Mouse (Mus musculus) forebrain, embryonic 15.5 days (tissue): ENCODE results near the gene Sox11. TPM values are rescaled to one million over a fixed set of nuclear protein-coding genes. Genes with fewer than 3 reads are reported as not detected.

Experiments
- ATAC-seq: fragments of 200-750 bp; cut with Nextera tagmentation; replicated peaks from 2 replicates; pipeline ENCODE4 v1.8.0; 2017; ENCODE audit warnings: mild to moderate bottlenecking, moderate TSS enrichment, moderate library complexity
- H3K27ac ChIP-seq: fragments of 300-500 bp; sonication (generic); replicated peaks from 2 replicates; pipeline ENCODE4 v1.5.1; 2015; ENCODE audit warnings: mild to moderate bottlenecking, inconsistent platforms
- H3K27me3 ChIP-seq: fragments of 300-500 bp; sonication (generic); 2 replicates; pipeline ENCODE4 v1.6.1; 2015; ENCODE audit warnings: inconsistent platforms
- H3K36me3 ChIP-seq: fragments of 300-500 bp; sonication (generic); 2 replicates; pipeline ENCODE4 v1.6.1; 2015; ENCODE audit warnings: mild to moderate bottlenecking, inconsistent platforms
- H3K4me1 ChIP-seq: fragments of 300-500 bp; sonication (generic); 2 replicates; pipeline ENCODE4 v1.6.1; 2015; ENCODE audit warnings: inconsistent platforms
- H3K4me2 ChIP-seq: fragments of 300-500 bp; sonication (generic); replicated peaks from 2 replicates; pipeline ENCODE4 v1.6.1; 2015; ENCODE audit warnings: mild to moderate bottlenecking, inconsistent platforms
- H3K4me3 ChIP-seq: fragments of 300-500 bp; sonication (generic); 2 replicates; pipeline ENCODE4 v1.5.1; 2015; ENCODE audit warnings: mild to moderate bottlenecking, inconsistent platforms
- H3K9ac ChIP-seq: fragments of 300-500 bp; sonication (generic); replicated peaks from 2 replicates; pipeline ENCODE4 v1.6.1; 2015; ENCODE audit warnings: mild to moderate bottlenecking, inconsistent platforms
- H3K9me3 ChIP-seq: fragments of 300-500 bp; sonication (generic); 2 replicates; pipeline ENCODE4 v1.6.1; 2016; ENCODE audit warnings: inconsistent platforms
- WGBS: fragments of 180-500 bp; shearing (Covaris S2); methylation state at CpG from one replicate; pipeline ENCODE4 v1.1.7; 2015; ENCODE audit warnings: mixed read lengths; 5-methylcytosine and 5-hydroxymethylcytosine counted together
- polyA plus RNA-seq: library from polyadenylated mRNA; unstranded; fragments of >200 nt; fragmentation: Nextera tagmentation; extraction: Ambion mirVana; gene quantifications from 2 replicates; pipeline ENCODE4 v1.2.1, GENCODE M21; 2015

The Sox11 gene
- polyA plus RNA-seq, 1 experiment from 2014 or later, result 1,056 TPM

GRCm38 (mm10) chr12:27323423-27323822, 19.0 kb downstream of the Sox11 start:
- ATAC-seq, result no peak
- no peak overlapping the region for H3K9ac ChIP-seq
- H3K9me3 ChIP-seq, result no peaks in the 10 kb centered on the region
- no peak overlapping the region for H3K4me2 ChIP-seq
- H3K4me3 ChIP-seq, result no peak overlapping the region
- H3K4me1 ChIP-seq, result no peaks in the 10 kb centered on the region
- no peaks in the 10 kb centered on the region for H3K27me3 ChIP-seq
- no peak overlapping the region for H3K27ac ChIP-seq
- no peaks in the 10 kb centered on the region for H3K36me3 ChIP-seq
- WGBS, result 44% methylated on average over 1 of the region's 1 CpGs

- H3K9ac ChIP-seq, result no peak overlapping the region
- no peak overlapping the region for H3K27ac ChIP-seq
- H3K9me3 ChIP-seq, result no peaks in the 10 kb centered on the region
- H3K4me3 ChIP-seq, result no peak overlapping the region
- H3K4me2 ChIP-seq, result no peak overlapping the region
- no peak for ATAC-seq
- H3K4me1 ChIP-seq, result no peaks in the 10 kb centered on the region
- H3K27me3 ChIP-seq, result no peaks in the 10 kb centered on the region
- no peaks in the 10 kb centered on the region for H3K36me3 ChIP-seq
Measured at GRCm38 (mm10) chr12:27320705-27321104, 21.7 kb downstream of the Sox11 start.

- no peak overlapping the region for H3K4me2 ChIP-seq
- ATAC-seq, result no peak
- H3K36me3 ChIP-seq, result no peaks in the 10 kb centered on the region
- 71% methylated on average over 8 of the region's 8 CpGs for WGBS
- H3K27me3 ChIP-seq, result no peaks in the 10 kb centered on the region
- no peaks in the 10 kb centered on the region for H3K9me3 ChIP-seq
- no peak overlapping the region for H3K4me3 ChIP-seq
- no peak overlapping the region for H3K27ac ChIP-seq
- peaks cover 16% of the 10 kb centered on the region for H3K4me1 ChIP-seq
- no peak overlapping the region for H3K9ac ChIP-seq
Measured at GRCm38 (mm10) chr12:27312985-27313384, 29.4 kb downstream of the Sox11 start.

DNA sequence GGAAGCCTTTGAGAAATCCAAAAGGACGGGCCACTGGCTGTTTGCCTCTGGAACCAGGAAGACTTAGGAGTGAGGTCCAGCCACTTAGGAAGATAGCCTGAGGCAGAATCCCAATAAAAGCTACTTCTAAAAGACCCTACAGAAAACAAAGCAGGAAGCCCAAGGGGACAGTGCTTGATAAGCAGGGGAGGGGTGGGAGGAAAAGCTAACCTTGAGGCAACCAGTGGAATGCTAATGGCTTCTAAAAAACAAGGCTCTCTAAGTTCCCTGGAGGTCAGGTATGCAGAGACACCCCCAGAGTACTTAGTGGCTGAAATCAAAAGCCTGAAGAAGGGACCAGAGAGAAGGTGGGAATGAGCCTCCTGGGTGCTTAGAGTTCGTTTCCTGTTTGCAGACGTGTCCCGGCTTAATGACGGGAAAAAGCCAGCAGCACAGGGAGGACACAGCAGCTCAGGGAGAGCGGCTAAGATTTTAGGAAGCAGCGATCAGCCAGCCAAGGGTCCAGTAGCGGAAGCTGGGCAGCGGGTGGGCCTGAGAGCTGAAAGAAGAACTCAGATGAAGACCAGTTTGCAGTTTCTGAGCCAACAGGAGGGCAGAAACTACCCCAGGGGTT, 30.4 kb downstream of the Sox11 start:
- WGBS, result 21% methylated on average over 9 of the region's 9 CpGs
- no peak overlapping the region for H3K4me2 ChIP-seq

GRCm38 (mm10) chr12:27311316-27311832, 31.0 kb downstream of the Sox11 start:
- Histone ChIP-seq H3K36me3 (no peaks in the 10 kb centered on the region), H3K9me3 (no peaks in the 10 kb centered on the region), H3K27ac (no peak overlapping the region), H3K9ac (no peak overlapping the region), H3K27me3 (no peaks in the 10 kb centered on the region), H3K4me3 (no peak overlapping the region), H3K4me2 (no peak overlapping the region), H3K4me1 (peaks cover 16% of the 10 kb centered on the region)
- ATAC-seq, result no peak
- WGBS, result 40% methylated on average over 5 of the region's 5 CpGs

More for the DNA sequence above, 30.4 kb downstream of the Sox11 start:
- no peaks in the 10 kb centered on the region for H3K36me3 ChIP-seq
- no peak overlapping the region for H3K4me3 ChIP-seq
- H3K9me3 ChIP-seq, result no peaks in the 10 kb centered on the region
- no peaks in the 10 kb centered on the region for H3K27me3 ChIP-seq
- H3K9ac ChIP-seq, result no peak overlapping the region
- ATAC-seq, result no peak
- H3K27ac ChIP-seq, result no peak overlapping the region
- H3K4me1 ChIP-seq, result peaks cover 16% of the 10 kb centered on the region

- Histone ChIP-seq H3K4me3 (no peak overlapping the region), H3K4me2 (no peak overlapping the region), H3K27me3 (no peaks in the 10 kb centered on the region), H3K9ac (no peak overlapping the region), H3K27ac (no peak overlapping the region), H3K4me1 (peaks cover 16% of the 10 kb centered on the region), H3K9me3 (no peaks in the 10 kb centered on the region), H3K36me3 (no peaks in the 10 kb centered on the region)
- WGBS, result 84% methylated on average over 13 of the region's 13 CpGs
- no peak for ATAC-seq
Measured at GRCm38 (mm10) chr12:27310703-27311102, 31.7 kb downstream of the Sox11 start.

DNA sequence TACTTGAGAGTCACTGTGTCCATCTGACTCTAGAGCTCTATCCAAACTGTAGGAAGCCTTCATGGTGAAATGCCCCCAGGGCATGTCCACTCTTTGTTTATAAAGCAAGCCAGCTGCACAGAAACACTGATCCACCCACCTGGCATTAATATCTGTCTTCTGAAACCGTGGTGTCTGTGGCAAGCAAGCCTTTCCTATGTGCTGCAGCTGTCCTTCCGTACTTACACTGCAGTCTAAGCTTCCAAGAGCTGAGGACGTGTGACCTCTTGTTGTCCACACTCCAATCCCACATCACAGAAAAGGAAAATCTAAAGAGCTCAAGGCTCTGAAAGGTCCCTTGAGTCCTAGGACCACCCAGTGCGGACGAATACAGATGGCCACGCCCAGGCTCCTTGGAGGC, 32.4 kb downstream of the Sox11 start:
- Histone ChIP-seq H3K4me3 (no peak overlapping the region), H3K9ac (no peak overlapping the region), H3K4me1 (peaks cover 16% of the 10 kb centered on the region), H3K27me3 (no peaks in the 10 kb centered on the region), H3K27ac (no peak overlapping the region), H3K4me2 (no peak overlapping the region), H3K36me3 (no peaks in the 10 kb centered on the region), H3K9me3 (no peaks in the 10 kb centered on the region)
- 84% methylated on average over 6 of the region's 6 CpGs for WGBS
- no peak for ATAC-seq

DNA sequence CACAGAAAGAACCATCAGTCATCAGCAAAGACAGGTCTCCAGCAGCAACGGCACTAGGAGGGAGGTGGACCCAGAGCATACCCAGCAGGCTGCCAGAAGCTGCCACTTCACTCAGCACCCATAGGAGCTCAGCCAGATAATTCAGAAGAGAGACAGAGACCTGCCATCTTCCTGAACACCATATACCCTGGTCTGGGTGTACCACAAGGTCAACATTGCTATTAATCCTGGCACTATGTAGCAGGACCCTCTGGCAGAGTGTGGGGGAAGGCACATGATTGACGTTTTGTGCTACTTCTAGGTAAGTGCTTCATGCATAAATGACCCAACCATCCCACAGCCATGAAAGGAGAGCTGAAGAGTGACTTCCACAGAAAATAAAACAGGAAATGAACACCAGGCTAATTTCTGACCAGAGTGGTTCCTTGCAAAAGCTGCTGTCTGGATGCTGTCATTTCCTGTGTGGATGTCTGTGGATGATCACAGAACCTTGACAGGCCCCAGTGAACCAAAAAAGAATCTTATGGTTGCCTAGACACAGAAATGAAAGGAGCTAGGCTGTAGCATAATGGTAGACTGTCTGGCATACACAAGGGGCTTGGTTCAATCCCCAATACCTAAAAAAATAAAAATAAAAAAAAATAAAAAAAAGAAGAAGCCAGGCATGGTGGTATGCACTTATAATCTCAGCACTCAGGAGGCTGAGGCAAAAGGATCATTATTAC, 37.5 kb downstream of the Sox11 start:
- Histone ChIP-seq H3K27ac (no peak overlapping the region), H3K36me3 (no peaks in the 10 kb centered on the region), H3K4me2 (no peak overlapping the region), H3K27me3 (no peaks in the 10 kb centered on the region), H3K4me1 (no peaks in the 10 kb centered on the region), H3K9me3 (no peaks in the 10 kb centered on the region), H3K9ac (no peak overlapping the region), H3K4me3 (no peak overlapping the region)
- ATAC-seq, result no peak
- WGBS, result 59% methylated on average over 2 of the region's 2 CpGs

- no peak overlapping the region for H3K4me3 ChIP-seq
- ATAC-seq, result no peak
- 79% methylated on average over 6 of the region's 6 CpGs for WGBS
Measured at GRCm38 (mm10) chr12:27303190-27303589, 39.2 kb downstream of the Sox11 start.

GRCm38 (mm10) chr12:27298721-27299120, 43.7 kb downstream of the Sox11 start:
- Histone ChIP-seq H3K4me2 (no peak overlapping the region), H3K36me3 (no peaks in the 10 kb centered on the region), H3K27me3 (no peaks in the 10 kb centered on the region), H3K4me3 (no peak overlapping the region), H3K27ac (peak overlapping the region; percentile 52), H3K9me3 (no peaks in the 10 kb centered on the region), H3K4me1 (peaks cover 5% of the 10 kb centered on the region), H3K9ac (no peak overlapping the region)
- 35% methylated on average over 3 of the region's 3 CpGs for WGBS
- ATAC-seq, result peak; percentile 53

More at GRCm38 (mm10) chr12:27303190-27303589, 39.2 kb downstream of the Sox11 start:
- Histone ChIP-seq H3K9ac (no peak overlapping the region), H3K9me3 (no peaks in the 10 kb centered on the region), H3K27ac (no peak overlapping the region), H3K27me3 (no peaks in the 10 kb centered on the region), H3K36me3 (no peaks in the 10 kb centered on the region), H3K4me1 (peaks cover 5% of the 10 kb centered on the region; the same call in 1 of the 2 replicates), H3K4me2 (no peak overlapping the region)

- Histone ChIP-seq H3K9ac (no peak overlapping the region), H3K27me3 (no peaks in the 10 kb centered on the region), H3K36me3 (no peaks in the 10 kb centered on the region), H3K4me1 (peaks cover 5% of the 10 kb centered on the region), H3K4me2 (no peak overlapping the region), H3K4me3 (no peak overlapping the region), H3K9me3 (no peaks in the 10 kb centered on the region), H3K27ac (0 out of 2 replicates have a peak overlapping the region, but pooled peaks have one; percentile 15)
- ATAC-seq, result no peak
- 46% methylated on average over 1 of the region's 1 CpGs for WGBS
Measured at GRCm38 (mm10) chr12:27294191-27294590, 48.2 kb downstream of the Sox11 start.

DNA sequence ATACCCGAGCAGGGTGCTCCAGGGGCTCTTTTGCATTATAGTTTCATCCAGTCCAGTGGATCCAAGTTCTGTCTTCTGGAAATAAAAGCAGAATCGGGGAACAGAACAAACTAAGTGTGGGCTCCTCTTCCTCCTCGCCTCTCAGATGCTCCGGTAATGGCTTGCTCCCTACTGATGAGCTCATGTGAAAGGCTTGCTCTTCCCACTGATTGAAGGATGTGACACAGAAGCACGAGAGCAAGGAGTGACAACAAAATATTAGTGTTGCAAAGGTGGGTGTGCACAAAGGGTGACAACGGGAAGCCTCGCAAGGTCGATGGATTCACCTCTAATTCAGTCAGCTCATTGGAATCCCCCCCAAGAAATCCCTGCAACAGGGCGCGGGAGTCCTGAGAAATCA, 48.6 kb downstream of the Sox11 start:
- no peak for ATAC-seq
- no peak overlapping the region for H3K9ac ChIP-seq
- H3K9me3 ChIP-seq, result no peaks in the 10 kb centered on the region
- peak overlapping the region; percentile 15; the same call in 1 of the 2 replicates for H3K27ac ChIP-seq
- no peaks in the 10 kb centered on the region for H3K36me3 ChIP-seq
- H3K4me3 ChIP-seq, result no peak overlapping the region
- peaks cover under 1% of the 10 kb centered on the region for H3K4me1 ChIP-seq
- no peaks in the 10 kb centered on the region for H3K27me3 ChIP-seq
- WGBS, result 57% methylated on average over 10 of the region's 10 CpGs
- H3K4me2 ChIP-seq, result no peak overlapping the region
